ENCODE assay signal across 9 mouse cellular contexts in the genomic region with DNA sequence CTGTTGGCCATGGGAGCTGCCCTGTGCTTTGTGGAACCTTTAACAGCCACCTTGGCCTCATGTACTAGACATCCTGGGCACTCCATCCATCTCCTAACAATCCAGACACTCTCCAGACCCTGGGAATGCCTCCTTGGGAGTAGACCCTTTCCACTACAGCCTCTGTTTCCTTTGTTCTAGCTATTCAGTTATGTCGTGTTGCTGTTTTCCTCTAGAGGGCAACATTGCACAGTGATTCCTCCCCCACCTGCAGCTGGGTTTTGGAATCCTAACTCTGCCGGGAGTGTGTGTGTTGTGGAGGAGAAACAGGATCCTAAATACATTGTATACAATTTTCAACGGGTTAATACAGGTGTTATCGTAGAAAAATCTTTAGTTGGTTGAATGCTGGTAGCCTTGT. TPM values are rescaled to one million over a fixed set of nuclear protein-coding genes. Genes with fewer than 3 reads are reported as not detected.
DNase-seq lines count a peak whose midpoint lies in the region; ATAC-seq and TF ChIP-seq lines count a peak whose summit lies in the region.
"Had no signal": no experiment of that assay in that cellular context is flagged by ENCODE, and none has a peak within 500 bp of the region (broad histone marks: within the 10 kb centered on the region; RNA-seq: fewer than 3 reads in every experiment).

No protein-coding gene starts in this region.

- no peak overlapping the region for H3K27ac ChIP-seq in heart, postnatal 0 days (ENCODE audit: low read depth)
- no peak overlapping the region for H3K27ac ChIP-seq in CH12.LX (ENCODE audit: insufficient read depth, low read depth)
- no peak overlapping the region for H3K27ac ChIP-seq in bone marrow macrophage, adult 2 months (ENCODE audit: insufficient read depth, low read depth, low read length)
- H3K27ac ChIP-seq in hindbrain, embryonic 14.5 days = no peak overlapping the region
- no peak overlapping the region for H3K27ac ChIP-seq in heart, embryonic 11.5 days (ENCODE audit: low read depth, low read length)
- H3K27ac ChIP-seq: limb, embryonic 13.5 days had no signal

- H3K9ac ChIP-seq in heart, postnatal 0 days (replicated peaks; ENCODE audit: low read depth, low read length) = no peak overlapping the region
- no peak overlapping the region for H3K9ac ChIP-seq in CH12.LX (ENCODE audit: insufficient read depth, low read depth)
- no peak overlapping the region for H3K9ac ChIP-seq in hindbrain, embryonic 14.5 days
- H3K9ac ChIP-seq in heart, embryonic 11.5 days (ENCODE audit: low read depth, low read length) = no peak overlapping the region
- H3K9ac ChIP-seq: limb, embryonic 13.5 days had no signal

- no peaks in the 10 kb centered on the region for H3K79me2 ChIP-seq in CH12.LX (replicated peaks; ENCODE audit: control insufficient read depth, extremely low read depth, insufficient read depth, poor library complexity, severe bottlenecking)

- peak; percentile 80 for TF ChIP-seq CTCF in heart, postnatal 0 days (IDR thresholded peaks at IDR 0.05; ENCODE audit: low read depth)
- peak; percentile 44 to 87 for TF ChIP-seq CTCF in CH12.LX (conservative IDR thresholded peaks at IDR 0.05 in 1 of 2, IDR thresholded peaks at IDR 0.05 in 1 of 2; ENCODE audit: low read depth in 2 of 2, low read length in 2 of 2)
- TF ChIP-seq CTCF in bone marrow macrophage, adult 2 months (IDR thresholded peaks at IDR 0.05; ENCODE audit: low read depth, low read length) = peak; percentile 51; the same call in 1 of the 2 replicates

- H3K36me3 ChIP-seq in heart, postnatal 0 days (replicated peaks; ENCODE audit: control insufficient read depth, insufficient read depth, low read length) = no peaks in the 10 kb centered on the region
- H3K36me3 ChIP-seq in CH12.LX (replicated peaks in 1 of 2; ENCODE audit: control insufficient read depth in 1 of 2, insufficient read depth in 1 of 2, low read length in 1 of 2) = no peaks in the 10 kb centered on the region
- H3K36me3 ChIP-seq in hindbrain, embryonic 14.5 days (replicated peaks; ENCODE audit: control insufficient read depth, insufficient read depth) = no peaks in the 10 kb centered on the region
- no peaks in the 10 kb centered on the region for H3K36me3 ChIP-seq in heart, embryonic 11.5 days (ENCODE audit: control insufficient read depth, insufficient read depth, low read length)
- H3K36me3 ChIP-seq: limb, embryonic 13.5 days had no signal

- DNase-seq in heart, postnatal 0 days (ENCODE audit: low spot score) = peak; percentile 71
- DNase-seq in heart, adult 8-10 months (ENCODE audit: low spot score) = no peak
- DNase-seq in CH12.LX (ENCODE audit: extremely low read depth) = peak; percentile 27
- DNase-seq in hindbrain, embryonic 14.5 days (ENCODE audit: low spot score) = peak; percentile 82
- DNase-seq in lung, postnatal 14 days = peak; percentile 30
- peak; percentile 64 for DNase-seq in testis, postnatal 14 days (ENCODE audit: low spot score)

- no peak overlapping the region for H3K4me2 ChIP-seq in heart, postnatal 0 days (ENCODE audit: low read depth, low read length)
- H3K4me2 ChIP-seq in CH12.LX (ENCODE audit: insufficient read depth, low read depth, poor library complexity, severe bottlenecking) = no peak overlapping the region
- H3K4me2 ChIP-seq in hindbrain, embryonic 14.5 days (replicated peaks) = no peak overlapping the region
- no peak overlapping the region for H3K4me2 ChIP-seq in heart, embryonic 11.5 days
- H3K4me2 ChIP-seq: limb, embryonic 13.5 days had no signal

- 0 out of 2 replicates have a peak, but pooled peaks cover 10% of the 10 kb centered on the region for H3K27me3 ChIP-seq in heart, postnatal 0 days (ENCODE audit: control insufficient read depth, insufficient read depth, low read length)
- H3K27me3 ChIP-seq in CH12.LX (replicated peaks) = peaks cover 88% of the 10 kb centered on the region
- H3K27me3 ChIP-seq in hindbrain, embryonic 14.5 days (ENCODE audit: control insufficient read depth, insufficient read depth, low read length) = peaks cover 3% of the 10 kb centered on the region; the same call in 1 of the 2 replicates
- no peaks in the 10 kb centered on the region for H3K27me3 ChIP-seq in heart, embryonic 11.5 days (ENCODE audit: control insufficient read depth, insufficient read depth, low read length)
- H3K27me3 ChIP-seq: limb, embryonic 13.5 days had no signal

- 10% methylated on average over 4 of the region's 4 CpGs for WGBS in heart, postnatal 0 days
- 9% methylated on average over 4 of the region's 4 CpGs for WGBS in hindbrain, embryonic 14.5 days
- 9% methylated on average over 4 of the region's 4 CpGs for WGBS in heart, embryonic 11.5 days (ENCODE audit: insufficient replicate concordance)

- TF ChIP-seq RAD21 in CH12.LX (IDR thresholded peaks at IDR 0.05; ENCODE audit: low read depth, low read length) = peak; percentile 82

- no peaks in the 10 kb centered on the region for H3K4me1 ChIP-seq in heart, postnatal 0 days (ENCODE audit: control insufficient read depth, insufficient read depth)
- H3K4me1 ChIP-seq in CH12.LX (ENCODE audit: control insufficient read depth in 1 of 2, insufficient read depth in 2 of 2) = peaks cover 0 to 8% of the 10 kb centered on the region in 2 experiments; a peak in 1 of 4 replicates
- no peaks in the 10 kb centered on the region for H3K4me1 ChIP-seq in bone marrow macrophage, adult 2 months (ENCODE audit: control insufficient read depth, insufficient read depth, low read length)
- H3K4me1 ChIP-seq in hindbrain, embryonic 14.5 days (replicated peaks; ENCODE audit: control insufficient read depth, insufficient read depth, low read length) = no peaks in the 10 kb centered on the region
- no peaks in the 10 kb centered on the region for H3K4me1 ChIP-seq in heart, embryonic 11.5 days (ENCODE audit: control insufficient read depth, insufficient read depth, low read length)
- H3K4me1 ChIP-seq: limb, embryonic 13.5 days had no signal

- no peak for TF ChIP-seq POLR2A in CH12.LX (IDR thresholded peaks at IDR 0.05; ENCODE audit: low read depth, low read length)
- no peak for TF ChIP-seq POLR2A in bone marrow macrophage, adult 2 months (IDR thresholded peaks at IDR 0.05; ENCODE audit: borderline replicate concordance, low read depth, low read length)

- ATAC-seq in heart, postnatal 0 days (ENCODE audit: insufficient read depth, low read depth) = no peak
- ATAC-seq in hindbrain, embryonic 14.5 days (ENCODE audit: low FRiP score) = no peak
- no peak for ATAC-seq in heart, embryonic 11.5 days (replicated peaks; ENCODE audit: insufficient number of reproducible peaks, low FRiP score, low TSS enrichment)

- no peak overlapping the region for H3K4me3 ChIP-seq in heart, postnatal 0 days (ENCODE audit: low read depth, low read length)
- no peak overlapping the region for H3K4me3 ChIP-seq in CH12.LX (replicated peaks in 1 of 3; ENCODE audit: low read depth in 2 of 3, low read length in 2 of 3, poor library complexity in 1 of 3)
- no peak overlapping the region for H3K4me3 ChIP-seq in bone marrow macrophage, adult 2 months (ENCODE audit: insufficient read depth, low read length)
- no peak overlapping the region for H3K4me3 ChIP-seq in hindbrain, embryonic 14.5 days (replicated peaks; ENCODE audit: low read length)
- no peak overlapping the region for H3K4me3 ChIP-seq in heart, embryonic 11.5 days (ENCODE audit: low read depth, low read length)
- H3K4me3 ChIP-seq: limb, embryonic 13.5 days had no signal

- dilution Hi-C loops in CH12.LX (cut with MboI; ENCODE audit: extremely low pct_ligation_motif_present, extremely low pct_unique_long_range_greater_than_20kb, low sequenced_read_pairs) = no loop called here

- in situ Hi-C loops in CH12.LX (cut with MboI; ENCODE audit: low pct_ligation_motif_present, low pct_unique_long_range_greater_than_20kb, low sequenced_read_pairs) = no loop called here

- no peaks in the 10 kb centered on the region for H3K9me3 ChIP-seq in heart, postnatal 0 days (replicated peaks; ENCODE audit: control insufficient read depth, low read length)
- H3K9me3 ChIP-seq in CH12.LX (replicated peaks; ENCODE audit: low read length) = no peaks in the 10 kb centered on the region
- H3K9me3 ChIP-seq in hindbrain, embryonic 14.5 days (ENCODE audit: control insufficient read depth, low read length) = no peaks in the 10 kb centered on the region
- H3K9me3 ChIP-seq in heart, embryonic 11.5 days (replicated peaks; ENCODE audit: control insufficient read depth, low read length) = no peaks in the 10 kb centered on the region
- H3K9me3 ChIP-seq: limb, embryonic 13.5 days had no signal

- no peak for TF ChIP-seq EP300 in heart, postnatal 0 days (IDR thresholded peaks at IDR 0.05; ENCODE audit: low read depth)
- TF ChIP-seq EP300 in CH12.LX (IDR thresholded peaks at IDR 0.05; ENCODE audit: low read length) = no peak

RNA-seq across cellular contexts. Expression of gene Eppin, which starts 1.4 kb away (rescaled TPM):
- not detected in 2 replicates for total RNA-seq in heart, postnatal 0 days (2014; rRNA removed; ENCODE audit: low replicate concordance)
- polyA plus RNA-seq in heart, postnatal 0 days (2015; fragmentation: Nextera tagmentation; extraction: Ambion mirVana) = not detected in 2 replicates
- not detected for total RNA-seq in heart, adult 8-10 months (2022)
- total RNA-seq in CH12.LX (2012; rRNA removed) (not detected in 2 replicates), CH12.LX (2014; rRNA removed) (not detected in 2 replicates)
- polyA plus RNA-seq in CH12.LX (2012; ENCODE audit: insufficient read length, low read depth) = not detected in 2 replicates
- polyA plus RNA-seq in bone marrow macrophage, adult 2 months (2012; ENCODE audit: insufficient read depth, insufficient read length, missing spikeins) = not detected in 2 replicates
- not detected in 2 replicates for polyA plus RNA-seq in hindbrain, embryonic 14.5 days (2014; fragmentation: Nextera tagmentation; extraction: Ambion mirVana)
- not detected in 2 replicates for polyA plus RNA-seq in heart, embryonic 11.5 days (2014; fragmentation: Nextera tagmentation; extraction: Ambion mirVana)
- polyA plus RNA-seq: limb, embryonic 13.5 days had no signal

RNA-seq across cellular contexts. Expression of gene Wfdc6a, which starts 6.8 kb away (rescaled TPM):
- total RNA-seq in heart, postnatal 0 days (2014; rRNA removed; ENCODE audit: low replicate concordance) = not detected in 2 replicates
- 0.25 and 0.30 TPM in 2 replicates for polyA plus RNA-seq in heart, postnatal 0 days (2015; fragmentation: Nextera tagmentation; extraction: Ambion mirVana)
- under 1 TPM in 1 of 4 experiments, not detected in 3; 0.49 TPM for total RNA-seq in heart, adult 8-10 months (2022)
- total RNA-seq in CH12.LX (2012; rRNA removed) = not detected in 2 replicates
- total RNA-seq in CH12.LX (2014; rRNA removed) = not detected in 2 replicates
- not detected in 2 replicates for polyA plus RNA-seq in CH12.LX (2012; ENCODE audit: insufficient read length, low read depth)
- polyA plus RNA-seq in bone marrow macrophage, adult 2 months (2012; ENCODE audit: insufficient read depth, insufficient read length, missing spikeins) = not detected in 2 replicates
- polyA plus RNA-seq in hindbrain, embryonic 14.5 days (2014; fragmentation: Nextera tagmentation; extraction: Ambion mirVana) = 0.25 TPM in 1 of 2 replicates, not detected in the other
- not detected in 2 replicates for polyA plus RNA-seq in heart, embryonic 11.5 days (2014; fragmentation: Nextera tagmentation; extraction: Ambion mirVana)
- polyA plus RNA-seq: limb, embryonic 13.5 days had no signal

RNA-seq across cellular contexts. Expression of gene Spint3, which starts 18.8 kb away (rescaled TPM):
- not detected in 2 replicates for total RNA-seq in heart, postnatal 0 days (2014; rRNA removed; ENCODE audit: low replicate concordance)
- not detected in 2 replicates for polyA plus RNA-seq in heart, postnatal 0 days (2015; fragmentation: Nextera tagmentation; extraction: Ambion mirVana)
- total RNA-seq in heart, adult 8-10 months (2022) = not detected
- total RNA-seq in CH12.LX (2012; rRNA removed) (not detected in 2 replicates), CH12.LX (2014; rRNA removed) (not detected in 2 replicates)
- not detected in 2 replicates for polyA plus RNA-seq in CH12.LX (2012; ENCODE audit: insufficient read length, low read depth)
- not detected in 2 replicates for polyA plus RNA-seq in bone marrow macrophage, adult 2 months (2012; ENCODE audit: insufficient read depth, insufficient read length, missing spikeins)
- polyA plus RNA-seq in hindbrain, embryonic 14.5 days (2014; fragmentation: Nextera tagmentation; extraction: Ambion mirVana) = not detected in 2 replicates
- not detected in 2 replicates for polyA plus RNA-seq in heart, embryonic 11.5 days (2014; fragmentation: Nextera tagmentation; extraction: Ambion mirVana)
- polyA plus RNA-seq: limb, embryonic 13.5 days had no signal

RNA-seq across cellular contexts. Expression of gene Wfdc6b, which starts 21.3 kb away (rescaled TPM):
- total RNA-seq in heart, postnatal 0 days (2014; rRNA removed; ENCODE audit: low replicate concordance) = not detected in 2 replicates
- polyA plus RNA-seq in heart, postnatal 0 days (2015; fragmentation: Nextera tagmentation; extraction: Ambion mirVana) = not detected in 2 replicates
- not detected for total RNA-seq in heart, adult 8-10 months (2022)
- not detected in 2 replicates for total RNA-seq in CH12.LX (2012; rRNA removed)
- total RNA-seq in CH12.LX (2014; rRNA removed) = not detected in 2 replicates
- polyA plus RNA-seq in CH12.LX (2012; ENCODE audit: insufficient read length, low read depth) = not detected in 2 replicates
- not detected in 2 replicates for polyA plus RNA-seq in bone marrow macrophage, adult 2 months (2012; ENCODE audit: insufficient read depth, insufficient read length, missing spikeins)
- not detected in 2 replicates for polyA plus RNA-seq in hindbrain, embryonic 14.5 days (2014; fragmentation: Nextera tagmentation; extraction: Ambion mirVana)
- not detected in 2 replicates for polyA plus RNA-seq in heart, embryonic 11.5 days (2014; fragmentation: Nextera tagmentation; extraction: Ambion mirVana)
- polyA plus RNA-seq: limb, embryonic 13.5 days had no signal

RNA-seq across cellular contexts. Expression of gene Wfdc8, which starts 21.4 kb away (rescaled TPM):
- total RNA-seq in heart, postnatal 0 days (2014; rRNA removed; ENCODE audit: low replicate concordance) = not detected in 2 replicates
- polyA plus RNA-seq in heart, postnatal 0 days (2015; fragmentation: Nextera tagmentation; extraction: Ambion mirVana) = not detected in 2 replicates
- total RNA-seq in heart, adult 8-10 months (2022) = not detected
- total RNA-seq in CH12.LX (2012; rRNA removed) (not detected in 2 replicates), CH12.LX (2014; rRNA removed) (not detected in 2 replicates)
- not detected in 2 replicates for polyA plus RNA-seq in CH12.LX (2012; ENCODE audit: insufficient read length, low read depth)
- not detected in 2 replicates for polyA plus RNA-seq in bone marrow macrophage, adult 2 months (2012; ENCODE audit: insufficient read depth, insufficient read length, missing spikeins)
- not detected in 2 replicates for polyA plus RNA-seq in hindbrain, embryonic 14.5 days (2014; fragmentation: Nextera tagmentation; extraction: Ambion mirVana)
- not detected in 2 replicates for polyA plus RNA-seq in heart, embryonic 11.5 days (2014; fragmentation: Nextera tagmentation; extraction: Ambion mirVana)
- polyA plus RNA-seq: limb, embryonic 13.5 days had no signal
